Mouse (Mus musculus) liver, adult 2 months (tissue): Measurements from ENCODE around the gene Pigk.

Experiments
- CTCF ChIP-seq: fragments of 200-500 bp; IDR thresholded peaks from 2 replicates; pipeline ENCODE4 v1.5.1; 2011; ENCODE audit warnings: low read depth, low read length, control low read depth
- POLR2A ChIP-seq: fragments of 200-500 bp; IDR thresholded peaks from 2 replicates; pipeline ENCODE4 v1.6.1; 2011; ENCODE audit warnings: low read length, control low read depth; ENCODE audit not compliant: insufficient read depth; ENCODE audit errors: extremely low read depth

DNA sequence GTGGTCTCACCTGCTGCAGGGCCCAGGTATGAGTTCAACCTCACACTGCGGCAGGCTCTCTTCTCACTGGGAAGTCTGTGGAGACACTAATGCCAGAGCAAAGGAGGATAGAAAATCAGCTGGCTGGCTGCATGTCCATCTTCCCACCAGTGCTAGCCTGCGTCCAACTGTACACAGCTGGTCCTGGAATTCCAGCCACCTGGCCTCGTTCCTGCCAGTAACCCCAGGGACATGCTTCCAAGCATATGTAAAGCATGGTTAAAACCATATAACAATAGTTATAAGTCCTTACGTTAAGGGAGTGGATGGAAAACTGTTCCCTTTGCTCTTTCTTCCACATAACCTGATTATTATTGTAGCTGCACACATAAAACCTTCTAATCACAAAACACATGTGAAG lies 167.8 kb downstream of the Pigk start:
- TF ChIP-seq CTCF (no peak), POLR2A (no peak)
